Mouse (Mus musculus) induced T-regulatory cell, adult 2 months (primary cell): ENCODE results near the gene Fbxl2.

Experiments
- DNase-seq: peaks from one replicate; pipeline ENCODE4 v3.0.0-alpha.2; 2012; ENCODE audit warnings: low read depth

Fbxl2 gene

GRCm38 (mm10) chr9:113973857-113974256 lies 72.1 kb downstream of the Fbxl2 start:
- DNase-seq: no peak

GRCm38 (mm10) chr9:113971615-113972014 lies 74.4 kb downstream of the Fbxl2 start:
- no peak for DNase-seq

- no peak for DNase-seq
These were observed 76.0 kb downstream of the Fbxl2 start for GRCm38 (mm10) chr9:113970041-113970440.

- no peak for DNase-seq
These were observed 76.6 kb downstream of the Fbxl2 start for GRCm38 (mm10) chr9:113969399-113969798.

- no peak for DNase-seq
These were observed 77.0 kb downstream of the Fbxl2 start for GRCm38 (mm10) chr9:113968967-113969366.

DNA sequence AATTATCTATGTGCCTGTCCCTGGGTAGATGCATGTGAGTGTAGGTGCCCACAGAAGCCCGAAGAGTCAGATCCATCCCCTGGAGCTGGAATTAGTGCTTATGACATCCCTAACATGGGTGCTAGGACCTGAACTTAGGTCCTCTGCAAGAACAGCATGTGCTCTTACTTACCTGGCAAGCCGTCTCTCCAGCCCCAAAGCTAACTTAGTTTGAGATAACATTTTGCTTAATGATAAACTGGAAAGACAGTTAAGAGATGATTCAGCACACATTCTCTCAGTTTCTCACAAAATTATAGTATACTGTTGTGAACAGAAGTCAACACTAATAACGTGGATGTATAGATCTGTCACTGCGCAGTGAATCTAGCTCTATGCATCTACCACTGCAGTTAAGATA lies 79.2 kb downstream of the Fbxl2 start:
- no peak for DNase-seq

- no peak for DNase-seq
These were observed 81.6 kb downstream of the Fbxl2 start for GRCm38 (mm10) chr9:113964415-113964814.

- DNase-seq: no peak
These were observed 82.3 kb downstream of the Fbxl2 start for GRCm38 (mm10) chr9:113963718-113964117.

- DNase-seq: no peak
These were observed 88.2 kb downstream of the Fbxl2 start for GRCm38 (mm10) chr9:113957777-113958176.

DNA sequence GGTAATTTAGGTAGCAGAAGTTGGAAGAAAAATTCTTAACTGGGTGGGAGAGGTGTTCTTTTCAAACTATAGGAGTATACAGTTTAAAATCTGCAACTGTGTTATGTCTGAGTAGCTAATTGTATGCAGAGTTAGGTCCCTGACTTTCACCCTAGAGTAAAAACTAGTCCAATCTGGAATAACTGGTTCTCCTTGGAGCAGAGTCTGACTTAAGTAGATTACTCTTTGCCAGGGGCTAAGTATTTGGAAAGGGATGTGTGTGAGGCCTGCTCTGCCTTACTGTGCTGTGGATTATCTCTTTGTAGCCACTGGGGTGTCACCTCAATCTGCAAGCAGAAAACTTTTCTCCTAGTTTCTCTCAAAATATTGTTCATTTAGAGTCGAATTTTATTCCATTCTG lies 98.8 kb downstream of the Fbxl2 start:
- no peak for DNase-seq

GRCm38 (mm10) chr9:113943372-113943771 lies 102.6 kb downstream of the Fbxl2 start:
- DNase-seq: no peak

GRCm38 (mm10) chr9:113941103-113941805 lies 104.7 kb downstream of the Fbxl2 start:
- DNase-seq: no peak

DNA sequence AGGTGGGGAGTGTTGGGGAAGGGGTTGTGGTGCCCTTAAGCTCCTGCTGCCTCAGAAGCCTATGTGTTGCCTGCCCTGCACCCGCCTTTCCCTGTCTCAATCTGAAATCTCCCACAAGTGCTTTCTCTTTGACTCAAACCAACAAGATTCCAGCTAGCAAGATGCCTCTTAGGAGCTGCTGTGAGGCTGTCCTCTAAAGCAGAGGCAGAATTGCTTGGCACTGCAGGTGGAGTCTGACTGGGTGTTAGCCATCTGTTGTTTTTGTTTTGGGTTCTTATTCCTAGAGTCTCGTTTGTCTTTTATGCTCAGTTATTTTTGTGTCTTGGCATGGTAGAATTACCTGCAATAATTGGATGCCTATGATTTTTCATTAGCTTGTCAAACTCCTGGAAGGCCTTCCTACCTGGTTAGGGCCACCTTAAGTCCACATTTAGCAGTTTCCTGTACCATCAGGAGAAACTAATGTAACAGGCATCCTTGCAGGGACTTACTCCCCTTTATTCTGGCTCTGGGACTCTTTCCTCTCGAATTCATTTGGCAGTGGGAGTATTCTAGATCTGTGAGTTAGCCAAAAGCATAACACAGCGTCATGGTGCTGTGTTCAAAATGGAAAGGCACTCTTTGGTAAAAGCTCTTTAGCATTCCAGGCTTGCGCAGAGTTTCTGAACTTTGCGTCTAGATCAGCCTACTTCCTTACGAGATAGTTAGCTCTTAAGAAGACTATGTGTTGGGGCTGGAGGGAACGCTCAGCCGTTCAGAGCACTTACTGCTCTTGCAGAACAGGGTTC lies 106.7 kb downstream of the Fbxl2 start:
- DNase-seq: no peak

GRCm38 (mm10) chr9:113935638-113936037 lies 110.4 kb downstream of the Fbxl2 start:
- DNase-seq: no peak

GRCm38 (mm10) chr9:113932501-113932900 lies 113.5 kb downstream of the Fbxl2 start:
- DNase-seq: no peak

DNA sequence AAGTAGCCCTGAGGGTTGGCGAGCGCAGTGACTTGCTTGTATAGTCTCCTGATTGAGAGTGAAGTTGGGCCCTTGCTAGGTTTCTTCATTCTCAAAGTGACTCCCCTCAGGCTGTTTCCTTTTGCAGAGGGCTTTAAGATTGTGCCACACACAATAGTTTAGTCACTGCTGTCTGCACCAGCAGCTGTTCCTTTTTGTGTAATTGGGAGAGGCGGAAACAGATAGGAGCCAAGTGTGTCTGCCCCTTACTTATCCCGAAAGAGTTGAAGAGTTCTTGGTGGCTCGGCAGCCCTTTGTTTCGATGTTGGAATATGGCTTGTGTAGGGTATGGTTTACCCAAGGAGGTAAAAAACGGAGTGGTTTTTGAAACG lies 113.9 kb downstream of the Fbxl2 start:
- DNase-seq: peak; percentile 56

DNA sequence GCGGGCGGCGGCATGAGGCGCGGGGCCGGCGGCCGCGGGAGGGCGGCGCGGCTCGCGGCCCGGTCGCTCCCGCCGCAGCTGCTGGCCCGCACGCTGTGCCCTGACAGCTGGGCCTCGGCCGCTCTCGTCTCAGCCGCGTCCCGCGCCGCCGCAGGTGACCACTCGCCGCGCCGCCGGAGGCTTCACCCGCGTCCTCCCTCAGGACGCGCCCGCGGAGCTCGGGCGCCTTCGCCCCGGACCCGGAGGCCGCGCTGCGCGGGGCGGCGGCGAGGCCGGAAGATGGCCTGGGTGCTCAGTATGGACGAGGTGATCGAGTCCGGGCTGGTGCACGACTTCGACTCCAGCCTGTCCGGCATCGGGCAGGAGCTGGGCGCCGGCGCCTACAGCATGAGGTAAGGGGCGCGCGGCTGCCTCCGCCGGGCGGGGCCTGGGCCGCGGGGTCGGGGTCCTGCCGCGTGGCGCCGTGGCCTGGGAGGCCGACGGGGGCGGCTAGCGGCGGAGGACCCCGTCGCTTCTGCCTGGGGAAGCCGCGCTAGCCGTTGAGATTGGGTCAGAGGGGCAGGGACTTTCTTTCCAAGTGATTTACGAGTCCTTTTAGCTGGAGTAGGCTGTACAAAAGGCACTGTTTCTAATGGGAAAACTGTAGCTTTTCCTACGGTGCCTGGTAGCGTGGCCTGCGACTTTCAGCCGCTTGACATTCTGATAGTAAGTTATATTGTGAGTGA lies 114.5 kb downstream of the Fbxl2 start:
- peak; percentile 52 for DNase-seq

DNA sequence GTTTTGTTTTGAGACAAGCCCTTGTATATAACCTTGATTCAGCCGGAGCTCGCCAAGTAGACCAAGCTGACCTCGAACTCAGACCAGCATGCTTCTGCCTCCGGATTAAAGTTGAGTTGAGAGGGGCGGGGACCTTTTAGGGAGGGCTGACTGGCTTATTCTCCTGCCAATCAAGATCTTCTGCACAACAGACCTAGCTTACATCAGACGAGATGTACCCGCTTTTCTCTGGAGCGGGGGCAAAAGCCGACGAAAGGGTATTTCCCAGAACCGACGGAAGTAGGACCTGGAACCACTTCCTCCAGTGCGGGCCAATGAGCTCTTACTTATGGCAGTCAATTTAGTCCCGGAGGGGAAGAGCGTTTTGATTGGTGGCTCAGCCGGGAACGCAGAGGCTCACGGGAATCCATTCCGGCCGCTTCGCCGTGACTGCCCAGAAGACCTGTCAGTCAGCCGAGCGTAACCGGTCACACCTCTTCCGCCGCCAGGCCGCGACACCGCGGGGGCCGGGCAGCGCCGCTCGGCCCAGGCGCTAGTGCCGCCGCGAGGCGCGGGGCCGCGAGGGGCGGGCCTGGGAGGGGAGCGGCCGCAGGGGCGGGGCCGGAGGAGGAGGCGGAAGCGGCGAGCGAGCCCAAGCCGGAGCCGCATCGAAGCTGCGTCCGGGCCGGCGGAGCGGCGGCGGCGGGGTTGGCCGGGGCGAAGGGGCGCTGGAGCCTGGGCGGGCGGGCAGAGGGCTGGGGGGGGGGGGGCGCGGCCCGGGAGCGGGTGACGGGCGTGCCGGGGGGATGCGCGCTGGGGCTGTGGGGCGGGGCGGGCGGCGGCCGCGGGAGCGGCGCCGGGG lies 115.2 kb downstream of the Fbxl2 start, which contains the start of gene Ubp1:
Gene Ubp1 (plus strand): TSS at position 401 of the 841 bp plus-strand sequence.
- peak; percentile 97 for DNase-seq

DNA sequence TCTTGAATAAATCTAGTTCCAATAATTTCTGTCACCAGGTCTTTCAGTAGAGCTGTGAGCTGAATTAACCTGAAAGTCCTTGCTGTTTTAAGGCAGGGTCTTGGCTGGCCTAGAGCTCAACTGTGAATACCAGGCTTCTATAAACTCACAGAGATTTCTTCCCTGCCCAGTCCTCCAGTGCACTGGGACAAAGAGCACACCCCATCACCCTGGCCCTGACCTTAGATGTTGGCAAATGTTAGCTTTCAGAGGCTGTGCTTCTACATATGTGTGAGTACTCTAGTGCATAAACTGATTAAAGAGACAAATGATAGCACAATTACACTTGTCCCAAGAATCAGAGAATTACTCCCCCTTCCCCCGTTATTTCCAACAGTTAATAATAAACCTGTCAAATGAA lies 116.3 kb downstream of the Fbxl2 start:
- no peak for DNase-seq

DNA sequence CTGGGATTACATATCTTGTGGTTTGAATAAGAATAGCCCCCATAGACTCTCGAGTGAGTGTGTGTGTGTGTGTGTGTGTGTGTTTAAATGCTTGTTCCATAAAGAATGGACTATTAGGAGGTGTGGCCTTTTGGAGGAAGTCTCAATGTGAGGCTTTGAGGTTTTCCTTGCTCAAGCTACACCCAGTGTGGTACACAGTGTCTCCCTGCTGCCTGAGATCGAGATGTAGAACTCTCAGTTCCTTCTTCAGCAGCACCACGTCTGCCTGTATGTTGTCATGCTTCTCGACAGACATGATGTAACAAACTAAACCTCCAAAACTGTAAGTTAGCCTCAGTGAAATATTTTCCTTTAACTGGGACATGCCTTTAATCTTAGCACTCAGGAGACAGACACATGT lies 117.4 kb downstream of the Fbxl2 start:
- DNase-seq: no peak

DNA sequence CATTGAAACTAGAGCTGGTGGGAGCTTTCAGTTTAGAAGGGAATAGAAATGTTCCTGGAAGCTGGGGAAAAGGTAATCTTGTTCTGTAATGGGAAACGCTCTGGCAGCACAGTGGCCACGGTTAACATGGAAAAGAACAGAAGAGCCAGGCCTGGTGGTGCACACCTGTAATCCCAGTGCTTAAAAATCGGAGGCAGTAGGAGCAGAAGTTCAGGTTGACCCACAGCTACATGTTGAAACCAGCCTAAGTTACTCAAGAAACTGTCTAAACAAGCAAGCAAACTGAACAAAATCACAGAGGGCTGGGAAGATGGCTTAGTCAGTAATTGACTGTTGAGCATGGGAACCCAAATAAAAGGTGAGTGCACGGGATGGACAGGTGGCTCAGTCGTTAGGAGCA lies 121.1 kb downstream of the Fbxl2 start:
- DNase-seq: no peak

- no peak for DNase-seq
These were observed 123.3 kb downstream of the Fbxl2 start for GRCm38 (mm10) chr9:113922677-113923076.
